Mouse (Mus musculus): Measurements from ENCODE around the gene Pxdn. TPM values are rescaled to one million over a fixed set of nuclear protein-coding genes. Genes with fewer than 3 reads are reported as not detected.

Gene Pxdn
- polyA plus RNA-seq, 1 experiment from 2014 or later = 72.1 TPM

- DNase-seq (ENCODE audit: extremely low spot score, low spot score) = no peak
- Histone ChIP-seq H3K36me3 (replicated peaks) (no peaks in the 10 kb centered on the region), H3K4me1 (peaks cover 32% of the 10 kb centered on the region), H3K27ac (peak overlapping the region; percentile 76), H3K4me3 (no peak overlapping the region), H3K9me3 (no peaks in the 10 kb centered on the region), H3K27me3 (ENCODE audit: poor library complexity, severe bottlenecking) (no peaks in the 10 kb centered on the region)
These were observed 98.6 kb downstream of the Pxdn start for GRCm38 (mm10) chr12:30035841-30036568.

GRCm38 (mm10) chr12:30036569-30037055, 99.2 kb downstream of the Pxdn start:
- H3K4me3 ChIP-seq = no peak overlapping the region
- WGBS = 55% methylated on average over 4 of the region's 4 CpGs
- peaks cover 32% of the 10 kb centered on the region for H3K4me1 ChIP-seq
- no peaks in the 10 kb centered on the region for H3K36me3 ChIP-seq (replicated peaks)
- H3K27ac ChIP-seq = peak overlapping the region; percentile 76
- no peaks in the 10 kb centered on the region for H3K27me3 ChIP-seq (ENCODE audit: poor library complexity, severe bottlenecking)
- no peaks in the 10 kb centered on the region for H3K9me3 ChIP-seq
- DNase-seq (ENCODE audit: extremely low spot score, low spot score) = no peak

- H3K4me1 ChIP-seq = peaks cover 39% of the 10 kb centered on the region
- H3K36me3 ChIP-seq (replicated peaks) = no peaks in the 10 kb centered on the region
- no peak overlapping the region for H3K4me3 ChIP-seq
- no peaks in the 10 kb centered on the region for H3K27me3 ChIP-seq (ENCODE audit: poor library complexity, severe bottlenecking)
- no peak for DNase-seq (ENCODE audit: extremely low spot score, low spot score)
- H3K27ac ChIP-seq = 0 out of 2 replicates have a peak overlapping the region, but pooled peaks have one; percentile 5
- no peaks in the 10 kb centered on the region for H3K9me3 ChIP-seq
- WGBS = 50% methylated on average over 4 of the region's 4 CpGs
These were observed 102.2 kb downstream of the Pxdn start for GRCm38 (mm10) chr12:30039565-30039964.

GRCm38 (mm10) chr12:30040150-30040549, 102.7 kb downstream of the Pxdn start:
- DNase-seq (ENCODE audit: extremely low spot score, low spot score) = peak; percentile 47
- Histone ChIP-seq H3K27ac (0 out of 2 replicates have a peak overlapping the region, but pooled peaks have one; percentile 5), H3K36me3 (replicated peaks) (no peaks in the 10 kb centered on the region), H3K4me1 (peaks cover 36% of the 10 kb centered on the region), H3K27me3 (ENCODE audit: poor library complexity, severe bottlenecking) (no peaks in the 10 kb centered on the region), H3K9me3 (no peaks in the 10 kb centered on the region), H3K4me3 (no peak overlapping the region)
- WGBS = 24% methylated on average over 4 of the region's 4 CpGs

- no peaks in the 10 kb centered on the region for H3K9me3 ChIP-seq
- H3K27me3 ChIP-seq (ENCODE audit: poor library complexity, severe bottlenecking) = no peaks in the 10 kb centered on the region
- no peak for DNase-seq (ENCODE audit: extremely low spot score, low spot score)
- no peak overlapping the region for H3K4me3 ChIP-seq
- no peak overlapping the region for H3K27ac ChIP-seq
- H3K36me3 ChIP-seq (replicated peaks) = no peaks in the 10 kb centered on the region
- no peaks in the 10 kb centered on the region for H3K4me1 ChIP-seq
- 85% methylated on average over 6 of the region's 6 CpGs for WGBS
These were observed 111.4 kb downstream of the Pxdn start for GRCm38 (mm10) chr12:30048848-30049247.

GRCm38 (mm10) chr12:30049818-30050217, 112.4 kb downstream of the Pxdn start:
- Histone ChIP-seq H3K4me1 (no peaks in the 10 kb centered on the region), H3K9me3 (no peaks in the 10 kb centered on the region), H3K4me3 (no peak overlapping the region), H3K36me3 (replicated peaks) (no peaks in the 10 kb centered on the region), H3K27ac (no peak overlapping the region), H3K27me3 (ENCODE audit: poor library complexity, severe bottlenecking) (no peaks in the 10 kb centered on the region)
- 82% methylated on average over 9 of the region's 9 CpGs for WGBS
- DNase-seq (ENCODE audit: extremely low spot score, low spot score) = no peak

- 19% methylated on average over 4 of the region's 4 CpGs for WGBS
These were observed 112.8 kb downstream of the Pxdn start for GRCm38 (mm10) chr12:30050235-30050634.

GRCm38 (mm10) chr12:30054761-30055540, 117.5 kb downstream of the Pxdn start:
- no peaks in the 10 kb centered on the region for H3K4me1 ChIP-seq
- H3K27ac ChIP-seq = no peak overlapping the region
- H3K27me3 ChIP-seq (ENCODE audit: poor library complexity, severe bottlenecking) = no peaks in the 10 kb centered on the region
- no peak for DNase-seq (ENCODE audit: extremely low spot score, low spot score)
- H3K4me3 ChIP-seq = no peak overlapping the region
- 94% methylated on average over 11 of the region's 11 CpGs for WGBS
- H3K9me3 ChIP-seq = no peaks in the 10 kb centered on the region
- H3K36me3 ChIP-seq (replicated peaks) = no peaks in the 10 kb centered on the region

More at GRCm38 (mm10) chr12:30050235-30050634, 112.8 kb downstream of the Pxdn start:
- Histone ChIP-seq H3K4me1 (no peaks in the 10 kb centered on the region), H3K4me3 (no peak overlapping the region), H3K27me3 (ENCODE audit: poor library complexity, severe bottlenecking) (no peaks in the 10 kb centered on the region), H3K9me3 (no peaks in the 10 kb centered on the region), H3K36me3 (replicated peaks) (no peaks in the 10 kb centered on the region), H3K27ac (no peak overlapping the region)
- peak; percentile 47 for DNase-seq (ENCODE audit: extremely low spot score, low spot score)

GRCm38 (mm10) chr12:30058044-30058443, 120.6 kb downstream of the Pxdn start:
- H3K27ac ChIP-seq = no peak overlapping the region
- peaks cover 5% of the 10 kb centered on the region; the same call in 1 of the 2 replicates for H3K4me1 ChIP-seq
- H3K36me3 ChIP-seq (replicated peaks) = no peaks in the 10 kb centered on the region
- no peak for DNase-seq (ENCODE audit: extremely low spot score, low spot score)
- WGBS = 77% methylated on average over 6 of the region's 6 CpGs
- no peak overlapping the region for H3K4me3 ChIP-seq
- H3K27me3 ChIP-seq (ENCODE audit: poor library complexity, severe bottlenecking) = no peaks in the 10 kb centered on the region
- H3K9me3 ChIP-seq = no peaks in the 10 kb centered on the region

- H3K4me3 ChIP-seq = no peak overlapping the region
- DNase-seq (ENCODE audit: extremely low spot score, low spot score) = no peak
- H3K27ac ChIP-seq = no peak overlapping the region
- WGBS = 31% methylated on average over 1 of the region's 1 CpGs
- H3K27me3 ChIP-seq (ENCODE audit: poor library complexity, severe bottlenecking) = no peaks in the 10 kb centered on the region
- no peaks in the 10 kb centered on the region for H3K36me3 ChIP-seq (replicated peaks)
- no peaks in the 10 kb centered on the region for H3K9me3 ChIP-seq
- peaks cover 5% of the 10 kb centered on the region; the same call in 1 of the 2 replicates for H3K4me1 ChIP-seq
These were observed 124.2 kb downstream of the Pxdn start for GRCm38 (mm10) chr12:30061503-30062117.

- DNase-seq (ENCODE audit: extremely low spot score, low spot score) = no peak
- 37% methylated on average over 6 of the region's 6 CpGs for whole genome bisulfite sequencing
- Histone ChIP-seq H3K36me3 (replicated peaks) (no peaks in the 10 kb centered on the region), H3K9me3 (no peaks in the 10 kb centered on the region), H3K4me1 (peaks cover 5% of the 10 kb centered on the region; the same call in 1 of the 2 replicates), H3K27me3 (ENCODE audit: poor library complexity, severe bottlenecking) (no peaks in the 10 kb centered on the region), H3K27ac (no peak overlapping the region), H3K4me3 (no peak overlapping the region)
These were observed 124.7 kb downstream of the Pxdn start for GRCm38 (mm10) chr12:30062118-30062505.

Measured in forebrain, embryonic 10.5 days (tissue).